ENCODE assay signal across 8 mouse cellular contexts in the genomic region with DNA sequence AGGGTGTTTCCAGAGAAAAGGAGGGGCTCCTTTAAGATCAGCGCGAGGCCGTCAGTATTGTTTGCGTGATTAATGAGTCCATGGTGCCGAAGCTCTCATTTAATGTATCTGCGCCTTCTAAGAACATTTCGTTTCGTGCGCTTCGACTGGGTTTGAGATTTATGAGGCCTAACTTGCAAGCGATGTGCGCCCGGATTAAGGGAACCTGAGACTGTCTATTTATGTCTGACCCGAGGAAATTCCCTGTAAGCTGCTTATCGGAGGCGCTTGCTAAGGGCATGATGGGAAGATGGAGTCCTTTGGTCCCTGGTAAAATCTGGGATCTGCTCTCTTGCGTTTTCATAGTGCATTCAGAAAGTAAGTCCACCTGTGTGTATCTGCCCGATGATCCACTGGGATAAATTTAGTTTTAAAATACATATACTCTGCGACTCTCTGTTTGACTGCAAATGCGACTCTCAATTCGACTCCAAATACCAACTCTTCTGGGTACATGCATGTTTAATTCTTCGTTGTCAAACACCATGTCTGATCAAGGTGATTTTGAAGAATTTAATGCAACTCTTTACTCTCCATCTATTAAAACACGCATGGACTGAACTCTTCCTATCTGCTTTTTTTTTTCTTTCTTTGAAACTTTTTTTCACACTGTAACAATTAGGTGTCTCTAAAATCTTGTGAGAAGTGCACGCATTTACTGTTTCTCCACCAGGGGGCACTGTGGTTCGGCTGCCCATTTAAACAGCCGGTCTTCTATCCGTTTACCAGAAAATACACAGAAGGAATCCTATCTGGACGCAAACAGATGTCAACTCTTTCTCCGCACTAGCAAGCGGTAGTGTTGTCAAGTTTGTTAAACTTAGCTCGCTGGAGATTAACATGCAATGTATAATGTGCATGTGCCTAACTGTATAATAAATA.
DNase-seq lines count a peak whose midpoint lies in the region; ATAC-seq and TF ChIP-seq lines count a peak whose summit lies in the region.

No protein-coding gene starts in this region.

- H3K4me2 ChIP-seq in neural tube, embryonic 11.5 days (ENCODE audit: low read depth), result peak overlapping the region; percentile 26
- no peak overlapping the region for H3K4me2 ChIP-seq in stomach, postnatal 0 days (replicated peaks; ENCODE audit: low read depth)

- no peak overlapping the region for H3K27ac ChIP-seq in heart, embryonic 10.5 days
- H3K27ac ChIP-seq in gastrocnemius, adult 2 months, result no peak overlapping the region
- no peak overlapping the region for H3K27ac ChIP-seq in neural tube, embryonic 11.5 days (ENCODE audit: low read depth, low read length)
- H3K27ac ChIP-seq in stomach, postnatal 0 days (replicated peaks), result no peak overlapping the region

- peak; percentile 22; the same call in 1 of the 2 replicates for ATAC-seq in neural tube, embryonic 11.5 days (ENCODE audit: insufficient read depth, low FRiP score, low TSS enrichment)
- ATAC-seq in stomach, postnatal 0 days (ENCODE audit: low FRiP score, low TSS enrichment), result no peak

- 58% methylated on average over 31 of the region's 31 CpGs for WGBS in heart, embryonic 10.5 days
- WGBS in neural tube, embryonic 11.5 days, result 28% methylated on average over 31 of the region's 31 CpGs
- WGBS in stomach, postnatal 0 days, result 43% methylated on average over 31 of the region's 31 CpGs

- peaks cover 32% of the 10 kb centered on the region for H3K4me1 ChIP-seq in heart, embryonic 10.5 days
- peaks cover 12% of the 10 kb centered on the region for H3K4me1 ChIP-seq in neural tube, embryonic 11.5 days (ENCODE audit: control insufficient read depth, insufficient read depth, low read length)
- H3K4me1 ChIP-seq in stomach, postnatal 0 days (replicated peaks; ENCODE audit: control insufficient read depth, insufficient read depth), result no peaks in the 10 kb centered on the region; the same call in 1 of the 2 replicates

- peak; percentile 92 for DNase-seq in heart, adult 11 months
- DNase-seq in heart, embryonic 10.5 days (ENCODE audit: low spot score), result no peak
- peak; percentile 73 for DNase-seq in cerebellum, adult 11-12 months
- peak; percentile 80 for DNase-seq in gastrocnemius, adult 2 months
- DNase-seq in kidney, adult 18-20 months, result peak; percentile 71
- DNase-seq in left cerebral cortex, postnatal 25 days (ENCODE audit: low spot score in 2 of 2), result peak; percentile 73 to 77
- peak; percentile 81 for DNase-seq in neural tube, embryonic 11.5 days (ENCODE audit: low spot score)
- DNase-seq in stomach, postnatal 0 days (ENCODE audit: low spot score), result peak; percentile 79

- intact Hi-C loops in gastrocnemius, adult 2 months (cut with DNase I), result loop anchor here (1.0 to 10.0 kb wide), 2 partner anchors 200 to 316 kb away; no protein-coding TSS in a partner anchor
- intact Hi-C loops in left cerebral cortex, postnatal 25 days (cut with DNase I), result loop anchor here (1.0 to 10.0 kb wide), 6 partner anchors 200 to 1664 kb away; no protein-coding TSS in a partner anchor

- no peak for TF ChIP-seq EP300 in stomach, postnatal 0 days (optimal IDR thresholded peaks at IDR 0.05)

- no peaks in the 10 kb centered on the region for H3K9me3 ChIP-seq in heart, embryonic 10.5 days
- no peaks in the 10 kb centered on the region for H3K9me3 ChIP-seq in neural tube, embryonic 11.5 days (ENCODE audit: control insufficient read depth, low read length)
- no peaks in the 10 kb centered on the region for H3K9me3 ChIP-seq in stomach, postnatal 0 days (ENCODE audit: control insufficient read depth, low read length)

- peak; percentile 98 for TF ChIP-seq CTCF in gastrocnemius, adult 2 months (IDR thresholded peaks at IDR 0.05)
- TF ChIP-seq CTCF in stomach, postnatal 0 days (IDR thresholded peaks at IDR 0.05; ENCODE audit: low read depth), result peak; percentile 97

- H3K36me3 ChIP-seq in heart, embryonic 10.5 days, result no peaks in the 10 kb centered on the region
- no peaks in the 10 kb centered on the region for H3K36me3 ChIP-seq in neural tube, embryonic 11.5 days (ENCODE audit: control insufficient read depth, insufficient read depth, low read length)
- H3K36me3 ChIP-seq in stomach, postnatal 0 days (ENCODE audit: control insufficient read depth, insufficient read depth, low read length), result no peaks in the 10 kb centered on the region

- no peak overlapping the region for H3K9ac ChIP-seq in neural tube, embryonic 11.5 days (ENCODE audit: low read length)
- no peak overlapping the region for H3K9ac ChIP-seq in stomach, postnatal 0 days (ENCODE audit: low read length)

- H3K4me3 ChIP-seq in heart, embryonic 10.5 days, result no peak overlapping the region
- 0 out of 2 replicates have a peak overlapping the region, but pooled peaks have one; percentile 23 for H3K4me3 ChIP-seq in gastrocnemius, adult 2 months
- H3K4me3 ChIP-seq in neural tube, embryonic 11.5 days (ENCODE audit: low read depth, low read length), result no peak overlapping the region
- no peak overlapping the region for H3K4me3 ChIP-seq in stomach, postnatal 0 days (ENCODE audit: low read depth, low read length)

- no peaks in the 10 kb centered on the region for H3K27me3 ChIP-seq in heart, embryonic 10.5 days (ENCODE audit: insufficient read depth, poor library complexity, severe bottlenecking)
- H3K27me3 ChIP-seq in neural tube, embryonic 11.5 days (ENCODE audit: control insufficient read depth, insufficient read depth, low read length), result no peaks in the 10 kb centered on the region
- H3K27me3 ChIP-seq in stomach, postnatal 0 days (ENCODE audit: control insufficient read depth, insufficient read depth, low read length), result no peaks in the 10 kb centered on the region
